Mouse (Mus musculus) ovary, adult 10 weeks (tissue): ENCODE measurements around the gene Tax1bp3. TPM values are rescaled to one million over a fixed set of nuclear protein-coding genes. Genes with fewer than 3 reads are reported as not detected.

Experiments
- polyA plus RNA-seq: library from polyadenylated mRNA; stranded (reverse); fragments of 350-450 nt; fragmentation: Illumina TruSeq; extraction: RNeasy Lipid Tissue Mini Kit (QIAGEN cat#74804); gene quantifications from one replicate; pipeline ENCODE4 v1.2.3, GENCODE M21; 2014

Gene Tax1bp3
- polyA plus RNA-seq: 30.2 TPM

GRCm38 (mm10) chr11:73176608-73177508 lies at the start of gene Tax1bp3, which contains the start of gene Emc6:
Tax1bp3 (plus strand) TSS chr11:73177083.
Emc6 (minus strand) TSS chr11:73177037.

DNA sequence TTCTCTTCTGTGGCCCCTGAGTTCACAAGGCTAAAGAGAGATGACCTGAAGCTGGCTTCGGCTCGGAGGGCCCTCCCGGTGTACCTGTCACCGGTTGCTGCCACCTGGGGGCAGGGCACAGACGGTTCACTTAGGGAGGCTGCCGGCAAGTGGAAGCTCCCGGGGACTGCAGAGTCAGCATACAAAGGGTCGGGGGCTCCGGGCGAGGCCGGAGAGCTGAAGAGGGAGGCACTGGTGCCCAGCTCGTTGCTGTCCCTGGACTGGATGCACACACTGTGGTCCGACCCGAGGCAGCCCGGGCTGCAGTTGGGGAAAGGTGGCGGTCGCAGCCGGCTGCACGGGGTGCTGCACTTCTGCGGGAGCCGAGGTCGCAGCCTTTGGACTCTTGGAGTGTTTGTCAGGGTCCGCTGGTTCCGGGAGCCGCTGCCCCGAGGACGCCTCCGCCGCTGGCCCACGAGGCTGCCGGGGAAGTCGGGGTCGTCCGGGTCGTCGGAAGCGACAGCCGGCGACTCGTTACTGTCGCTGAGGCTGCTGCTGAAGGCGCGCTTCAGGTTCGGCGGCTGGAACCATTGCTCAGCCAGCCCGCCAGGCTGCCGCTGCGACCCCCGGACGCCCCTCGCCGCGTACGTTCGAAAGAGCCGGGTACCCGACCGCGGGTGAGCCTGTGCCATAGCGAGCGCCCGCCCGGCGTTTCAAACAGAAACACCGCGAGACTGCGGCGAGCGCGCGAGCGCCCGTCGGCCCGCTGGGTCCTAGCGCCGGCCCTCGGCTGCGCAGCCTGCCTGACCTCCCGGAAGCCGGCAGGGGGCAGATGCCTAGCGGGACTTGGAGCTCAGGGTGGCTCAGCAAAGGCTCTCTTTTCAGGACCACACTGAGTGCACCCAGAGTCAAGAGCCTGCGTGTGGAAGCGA lies 39.0 kb upstream of the Tax1bp3 start, which contains the start of gene Haspin:
Gene Haspin, minus strand, starts transcription at position 704 of the 911 bp plus-strand sequence.

GRCm38 (mm10) chr11:73159957-73160810 lies 16.7 kb upstream of the Tax1bp3 start, which contains the start of gene P2rx5:
P2rx5 (plus strand) TSS chr11:73160421.

DNA sequence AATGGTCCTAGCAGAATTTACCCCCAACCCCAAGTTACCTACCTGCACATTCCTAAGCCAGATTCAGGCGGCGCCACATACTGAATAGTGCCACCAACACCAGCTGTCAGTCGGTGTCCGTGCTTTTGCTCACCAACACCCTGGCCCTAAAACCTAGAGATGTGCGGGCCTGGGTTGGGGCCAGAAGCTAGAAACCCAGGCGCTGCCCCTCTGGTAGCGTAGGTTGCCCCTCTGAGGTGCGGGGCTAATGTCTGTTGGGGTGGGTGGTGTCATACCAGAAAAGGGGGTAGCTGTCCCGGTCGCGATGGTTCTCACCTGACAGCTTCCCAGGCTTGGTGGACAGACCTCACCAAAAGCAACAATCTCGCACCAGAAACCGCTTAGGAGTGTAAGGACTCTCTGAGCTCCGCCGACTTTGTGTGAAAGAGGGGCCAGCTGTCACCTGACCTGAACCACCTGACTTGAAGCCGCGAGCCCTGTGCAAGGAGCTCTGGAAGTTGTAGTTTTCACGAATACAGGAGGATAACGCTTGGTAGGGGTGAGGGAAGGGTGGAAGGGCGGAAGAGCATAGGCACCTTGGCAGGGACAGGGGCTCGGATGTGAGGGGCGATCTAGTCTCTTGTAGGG lies 21.8 kb downstream of the Tax1bp3 start, which contains the start of gene Ctns:
Gene Ctns, minus strand, starts transcription at position 440 of the 627 bp plus-strand sequence.

DNA sequence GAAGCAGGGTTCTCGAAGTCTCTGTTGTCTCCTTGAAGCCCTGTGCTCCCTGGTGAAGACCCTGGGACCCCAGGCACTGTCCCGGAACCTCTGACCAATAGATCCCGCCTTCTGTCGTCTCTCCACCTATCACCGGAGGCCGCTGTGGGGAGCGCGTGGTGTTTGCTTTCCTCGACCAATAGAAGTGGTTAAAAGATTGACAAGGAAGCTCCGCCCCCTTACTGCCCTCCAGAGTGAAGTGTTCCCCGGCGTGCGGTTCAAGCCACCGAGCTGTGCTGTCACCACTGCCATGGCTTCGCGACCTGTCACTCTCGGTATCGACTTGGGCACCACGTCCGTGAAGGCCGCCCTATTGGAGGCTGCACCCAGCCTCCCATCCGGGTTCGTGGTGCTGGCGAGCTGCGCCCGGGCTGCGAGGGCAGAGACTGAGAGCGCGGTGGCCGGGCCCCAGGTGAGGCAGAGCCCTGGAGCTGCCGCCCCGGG lies 22.4 kb downstream of the Tax1bp3 start, which contains the start of gene Shpk:
Gene Shpk, plus strand, starts transcription at position 231 of the 483 bp plus-strand sequence.

Other genes starting within 250 kb of the Tax1bp3 start
- 5.1 TPM for gene Atp2a3, start 215.9 kb upstream of the Tax1bp3 start, polyA plus RNA-seq
- 0.17 TPM for gene P2rx1, start 178.0 kb upstream of the Tax1bp3 start, polyA plus RNA-seq
- gene Camkk1, start 158.1 kb upstream of the Tax1bp3 start, polyA plus RNA-seq: not detected
- gene Ncbp3, start 129.3 kb upstream of the Tax1bp3 start, polyA plus RNA-seq: 15.4 TPM
- gene Itgae, start 86.5 kb upstream of the Tax1bp3 start, polyA plus RNA-seq: not detected
- 5.8 TPM for gene Haspin, start 38.8 kb upstream of the Tax1bp3 start, polyA plus RNA-seq
- not detected for gene P2rx5, start 16.7 kb upstream of the Tax1bp3 start, polyA plus RNA-seq
- gene Emc6, start within 50 bp of the Tax1bp3 start, polyA plus RNA-seq: 26.8 TPM
- gene Ctns, start 22.0 kb downstream of the Tax1bp3 start, polyA plus RNA-seq: 9.2 TPM
- gene Shpk, start 22.4 kb downstream of the Tax1bp3 start, polyA plus RNA-seq: 1.1 TPM
- gene Trpv1, start 57.2 kb downstream of the Tax1bp3 start, polyA plus RNA-seq: not detected
- 0.20 TPM for gene Trpv3, start 90.3 kb downstream of the Tax1bp3 start, polyA plus RNA-seq
- 7.9 TPM for gene Aspa, start 152.5 kb downstream of the Tax1bp3 start, polyA plus RNA-seq
- not detected for gene Gm49340, start 152.7 kb downstream of the Tax1bp3 start, polyA plus RNA-seq
- gene Spata22, start 152.7 kb downstream of the Tax1bp3 start, polyA plus RNA-seq: 0.74 TPM
- not detected for gene Olfr20, start 173.7 kb downstream of the Tax1bp3 start, polyA plus RNA-seq
- gene Olfr376, start 194.2 kb downstream of the Tax1bp3 start, polyA plus RNA-seq: not detected
- not detected for gene Olfr1, start 222.5 kb downstream of the Tax1bp3 start, polyA plus RNA-seq